Mouse (Mus musculus) heart, postnatal 10 days (tissue): ENCODE data around the gene Eif2ak2. TPM values are rescaled to one million over a fixed set of nuclear protein-coding genes. Genes with fewer than 3 reads are reported as not detected.

Experiments used
- DNase-seq, 2 experiments: peaks; one replicate each; pipeline ENCODE4 v3.0.0; 2021
- intact Hi-C: fragments of 180-260 bp; cut with DNase I; formaldehyde crosslinking; loops from one replicate; pipeline ENCODE4 v1.15.1; 2025
- total RNA-seq, 2 experiments: library from RNA; stranded (reverse); gene quantifications; 2 replicates each; pipeline ENCODE4 v1.2.3; 2021

Eif2ak2 gene
- total RNA-seq = 10 to 100 TPM; 13.3 to 13.9 TPM

GRCm38 (mm10) chr17:78882401-78883112, at the start of gene Eif2ak2:
Gene Eif2ak2 (minus strand): TSS chr17:78882573.
- DNase-seq = peak; percentile 89
- intact Hi-C loops = no loop called here

- no peak for DNase-seq
- intact Hi-C loops = loop anchor here (5.0 kb wide), 1 partner anchor 80 kb away; the partner anchor contains the start of genes Gpatch11 and Heatr5b
Observed at GRCm38 (mm10) chr17:78917696-78918095, 35.3 kb upstream of the Eif2ak2 start.

- DNase-seq = no peak
- intact Hi-C loops = loop anchor here (5.0 kb wide), 1 partner anchor 80 kb away; the partner anchor contains the start of genes Gpatch11 and Heatr5b
Observed at GRCm38 (mm10) chr17:78916899-78917298, 34.5 kb upstream of the Eif2ak2 start.

- intact Hi-C loops = loop anchor here (5.0 kb wide), 1 partner anchor 79 kb away; the partner anchor contains the start of genes Gpatch11 and Heatr5b
- DNase-seq = peak; percentile 87 to 89
Observed at GRCm38 (mm10) chr17:78916369-78916813, 34.0 kb upstream of the Eif2ak2 start, which contains the start of gene Cebpzos. Gene Cebpzos (plus strand): TSS chr17:78916500.

GRCm38 (mm10) chr17:78915772-78916171, 33.4 kb upstream of the Eif2ak2 start:
- DNase-seq = no peak
- intact Hi-C loops = loop anchor here (5.0 kb wide), 1 partner anchor 78 kb away; the partner anchor contains the start of genes Gpatch11 and Heatr5b

- no peak for DNase-seq
- intact Hi-C loops = no loop called here
Observed at GRCm38 (mm10) chr17:78913921-78914320, 31.5 kb upstream of the Eif2ak2 start.

- intact Hi-C loops = no loop called here
- DNase-seq = peak; percentile 30 to 37
Observed at GRCm38 (mm10) chr17:78912861-78913281, 30.5 kb upstream of the Eif2ak2 start.

- intact Hi-C loops = no loop called here
- DNase-seq = no peak
Observed at GRCm38 (mm10) chr17:78909374-78909773, 27.0 kb upstream of the Eif2ak2 start.

GRCm38 (mm10) chr17:78906892-78907291, 24.5 kb upstream of the Eif2ak2 start, which contains the start of gene Sult6b1:
Gene Sult6b1 (minus strand): TSS chr17:78906992.
- intact Hi-C loops = no loop called here
- DNase-seq = no peak

GRCm38 (mm10) chr17:78903158-78903557, 20.8 kb upstream of the Eif2ak2 start:
- intact Hi-C loops = no loop called here
- no peak for DNase-seq

GRCm38 (mm10) chr17:78895394-78895793, 13.0 kb upstream of the Eif2ak2 start:
- peak; percentile 58 to 74 for DNase-seq
- intact Hi-C loops = no loop called here

GRCm38 (mm10) chr17:78894991-78895390, 12.6 kb upstream of the Eif2ak2 start:
- DNase-seq = no peak
- intact Hi-C loops = no loop called here

- no peak for DNase-seq
- intact Hi-C loops = no loop called here
Observed at GRCm38 (mm10) chr17:78891020-78891419, 8.6 kb upstream of the Eif2ak2 start.

GRCm38 (mm10) chr17:78889184-78889583, 6.8 kb upstream of the Eif2ak2 start:
- intact Hi-C loops = no loop called here
- no peak for DNase-seq

GRCm38 (mm10) chr17:78888554-78888953, 6.2 kb upstream of the Eif2ak2 start:
- no peak for DNase-seq
- intact Hi-C loops = no loop called here

- no peak for DNase-seq
- intact Hi-C loops = no loop called here
Observed at GRCm38 (mm10) chr17:78885286-78886065, 3.1 kb upstream of the Eif2ak2 start.

GRCm38 (mm10) chr17:78883291-78883690, 918 bp upstream of the Eif2ak2 start:
- intact Hi-C loops = no loop called here
- DNase-seq = no peak

- intact Hi-C loops = no loop called here
- DNase-seq = peak in 1 of 2 experiments; percentile 32
Observed at GRCm38 (mm10) chr17:78881878-78882304, 482 bp downstream of the Eif2ak2 start.

GRCm38 (mm10) chr17:78873886-78874285, 8.5 kb downstream of the Eif2ak2 start:
- DNase-seq = no peak
- intact Hi-C loops = no loop called here

- intact Hi-C loops = no loop called here
- DNase-seq = no peak
Observed at GRCm38 (mm10) chr17:78856243-78856642, 26.1 kb downstream of the Eif2ak2 start.

GRCm38 (mm10) chr17:78842271-78842928, 40.0 kb downstream of the Eif2ak2 start:
- DNase-seq = no peak
- intact Hi-C loops = no loop called here
